Mouse (Mus musculus) sigmoid colon, adult 10 weeks (tissue): Measurements from ENCODE around the gene Fnbp1. TPM values are rescaled to one million over a fixed set of nuclear protein-coding genes. Genes with fewer than 3 reads are reported as not detected.

Experiments
- polyA plus RNA-seq: library from polyadenylated mRNA; stranded (reverse); fragments of 350-450 nt; fragmentation: Illumina TruSeq; extraction: RNeasy Lipid Tissue Mini Kit (QIAGEN cat#74804); gene quantifications from one replicate; pipeline ENCODE4 v1.2.3, GENCODE M21; 2014; ENCODE audit warnings: low read depth, low replicate concordance

The Fnbp1 gene
- 58.6 TPM for polyA plus RNA-seq

DNA sequence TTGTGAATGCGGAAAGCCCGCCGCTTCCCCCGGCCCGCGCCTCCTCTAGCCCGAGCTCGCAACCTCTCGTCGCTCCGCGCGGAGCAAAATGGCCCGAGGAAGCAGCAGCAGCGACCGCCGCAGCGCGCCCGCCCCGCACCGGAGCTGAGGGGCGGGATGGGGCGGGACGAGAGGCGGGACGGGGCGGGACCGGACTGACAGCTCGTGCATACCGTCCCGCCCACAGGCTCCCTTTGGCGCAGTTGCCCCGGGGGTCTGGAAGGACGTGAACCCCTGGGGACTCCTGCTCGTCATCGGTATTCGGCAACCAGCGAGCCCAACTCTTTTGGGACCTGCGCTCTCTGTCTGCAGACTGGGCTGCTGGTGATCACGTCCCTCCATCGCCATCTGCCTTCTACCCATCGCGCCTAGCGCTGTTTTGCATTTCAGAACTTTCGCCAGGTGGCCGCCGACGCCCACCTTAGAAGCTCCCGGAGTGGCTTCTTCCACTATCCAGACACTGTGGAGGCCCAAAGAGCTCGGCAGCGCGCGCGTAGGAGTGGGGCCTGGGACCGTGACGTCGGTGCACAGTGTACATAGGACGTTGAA is at the start of gene Fnbp1:
Gene Fnbp1, minus strand, starts transcription at position 142 of the 588 bp plus-strand sequence.

DNA sequence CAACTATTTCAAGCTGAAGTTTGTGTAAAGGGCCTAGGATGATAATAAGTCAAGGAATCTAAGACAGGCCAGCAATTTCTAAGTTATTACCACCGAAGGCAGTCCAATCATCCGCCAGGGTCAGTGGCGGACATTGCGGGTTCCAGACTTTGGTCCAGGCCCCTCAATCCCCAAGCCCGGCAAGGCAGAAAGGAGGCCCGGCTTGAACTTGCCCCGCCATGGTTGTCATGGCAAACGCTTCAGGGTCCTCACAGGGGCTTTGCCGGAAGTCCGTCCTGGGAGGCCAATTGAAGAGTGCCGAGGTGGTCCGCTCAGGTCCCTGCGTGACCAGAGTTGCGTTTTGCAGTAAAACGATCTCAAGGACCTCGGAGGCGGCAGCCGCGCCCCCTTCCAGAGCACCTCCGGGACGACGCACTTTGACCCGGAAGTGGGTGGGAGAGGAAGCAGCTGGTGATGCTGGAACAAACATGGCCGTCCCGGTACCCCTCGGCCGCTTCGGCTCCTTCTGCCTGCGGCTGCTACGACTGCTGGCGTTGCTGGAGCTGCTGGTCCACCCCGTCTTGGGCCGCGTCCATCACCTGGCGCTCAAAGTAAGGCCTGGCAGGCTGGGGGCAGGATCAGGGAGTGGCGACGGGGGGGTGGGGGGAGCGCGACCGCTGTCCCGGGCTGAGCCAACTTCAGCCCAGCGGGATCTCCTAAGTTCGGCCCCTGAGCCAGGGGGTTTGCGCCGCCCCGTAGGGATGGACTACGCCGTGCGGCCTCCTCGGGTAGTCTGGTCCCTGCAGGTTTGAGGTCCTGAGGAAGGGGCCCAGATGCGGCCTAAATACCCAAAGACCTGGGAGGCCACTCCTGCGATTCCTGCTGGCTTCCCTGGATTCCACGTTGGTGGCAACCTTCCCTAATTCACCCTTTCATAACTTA is 10.3 kb upstream of the Fnbp1 start, which contains the start of gene Gpr107:
Gene Gpr107, plus strand, starts transcription at position 425 of the 921 bp plus-strand sequence.

GRCm38 (mm10) chr2:30981790-30982513 is 159.9 kb downstream of the Fnbp1 start, which contains the start of the genes BC005624 and Usp20:
TSS of gene BC005624 (minus strand) at chr2:30982201.
TSS of gene Usp20 (plus strand) at chr2:30982279.

Other genes starting within 250 kb of the Fnbp1 start
- gene Ptges, start 212.1 kb downstream of the Fnbp1 start, polyA plus RNA-seq: 3.4 TPM
- 18.4 TPM for gene Tor1b, start 189.0 kb downstream of the Fnbp1 start, polyA plus RNA-seq
- gene Tor1a, start 174.1 kb downstream of the Fnbp1 start, polyA plus RNA-seq: 6.2 TPM
- gene BC005624, start 159.8 kb downstream of the Fnbp1 start, polyA plus RNA-seq: 23.2 TPM
- gene Usp20, start 159.7 kb downstream of the Fnbp1 start, polyA plus RNA-seq: 0.63 TPM
- gene Gpr107, start 10.3 kb upstream of the Fnbp1 start, polyA plus RNA-seq: 46.1 TPM
- gene Ncs1, start 103.8 kb upstream of the Fnbp1 start, polyA plus RNA-seq: 0.47 TPM
- gene Hmcn2, start 172.4 kb upstream of the Fnbp1 start, polyA plus RNA-seq: 0.79 TPM